Mouse (Mus musculus): ENCODE data around the gene Mrtfa. TPM values are rescaled to one million over a fixed set of nuclear protein-coding genes. Genes with fewer than 3 reads are reported as not detected.

The Mrtfa gene
- total RNA-seq (2014; fragmentation: Nextera tagmentation): 16.5 and 17.2 TPM in 2 replicates
- total RNA-seq (2017): 1.5 and 2.3 TPM in 2 replicates
- polyA plus RNA-seq (2012): 18.3 and 18.5 TPM in 2 replicates

- peaks cover 10% of the 10 kb centered on the region for H3K36me3 ChIP-seq (replicated peaks)
- no peak for TF ChIP-seq GATA1 (IDR thresholded peaks at IDR 0.05; ENCODE audit: borderline replicate concordance, low read length)
- no peak for TF ChIP-seq GATA2 (IDR thresholded peaks at IDR 0.05; ENCODE audit: borderline replicate concordance, low read depth, low read length)
- TF ChIP-seq POLR2AphosphoS5 (IDR thresholded peaks at IDR 0.05; ENCODE audit: insufficient replicate concordance, low read depth, low read length): no peak
- no peak for TF ChIP-seq TAL1 (conservative IDR thresholded peaks at IDR 0.05; ENCODE audit: low read depth, low read length)
- TF ChIP-seq CTCF (IDR thresholded peaks at IDR 0.05; ENCODE audit: low read depth, low read length): no peak
- no peaks in the 10 kb centered on the region; the same call in none of the 2 replicates for H3K27me3 ChIP-seq (ENCODE audit: insufficient read depth, low read length)
- H3K4me1 ChIP-seq (ENCODE audit: insufficient read depth, low read depth, low read length): peaks cover 29% of the 10 kb centered on the region
- ATAC-seq (ENCODE audit: extremely low read depth, insufficient number of reproducible peaks, low FRiP score, poor library complexity, severe bottlenecking) (peak; percentile 99), DNase-seq (ENCODE audit: low spot score) (peak; percentile 99)
- peak within 1 kb of the TSS; percentile 89 for H3K4me3 ChIP-seq (ENCODE audit: low read depth, low read length)
- H3K9me3 ChIP-seq (replicated peaks): no peaks in the 10 kb centered on the region
Observed at GRCm38 (mm10) chr15:81190630-81191178, at the start of gene Mrtfa. Mrtfa (minus strand) TSS chr15:81190757.

GRCm38 (mm10) chr15:81239794-81240343 is 49.3 kb upstream of the Mrtfa start:
- H3K27me3 ChIP-seq (ENCODE audit: insufficient read depth, low read length): peaks cover 26% of the 10 kb centered on the region
- H3K36me3 ChIP-seq (replicated peaks): no peaks in the 10 kb centered on the region
- DNase-seq (ENCODE audit: low spot score) (no peak), ATAC-seq (ENCODE audit: extremely low read depth, insufficient number of reproducible peaks, low FRiP score, poor library complexity, severe bottlenecking) (no peak)
- no peaks in the 10 kb centered on the region for H3K4me1 ChIP-seq (ENCODE audit: insufficient read depth, low read depth, low read length)
- H3K9me3 ChIP-seq (replicated peaks): no peaks in the 10 kb centered on the region
- TF ChIP-seq POLR2AphosphoS5 (IDR thresholded peaks at IDR 0.05; ENCODE audit: insufficient replicate concordance, low read depth, low read length): no peak
- TF ChIP-seq TAL1 (conservative IDR thresholded peaks at IDR 0.05; ENCODE audit: low read depth, low read length): no peak
- TF ChIP-seq GATA2 (IDR thresholded peaks at IDR 0.05; ENCODE audit: borderline replicate concordance, low read depth, low read length): no peak
- TF ChIP-seq GATA1 (IDR thresholded peaks at IDR 0.05; ENCODE audit: borderline replicate concordance, low read length): no peak
- no peak for TF ChIP-seq CTCF (IDR thresholded peaks at IDR 0.05; ENCODE audit: low read depth, low read length)
- no peak overlapping the region for H3K4me3 ChIP-seq (ENCODE audit: low read depth, low read length)

GRCm38 (mm10) chr15:81239261-81239660 is 48.7 kb upstream of the Mrtfa start:
- no peak for DNase-seq (ENCODE audit: low spot score)
- no peak for ATAC-seq (ENCODE audit: extremely low read depth, insufficient number of reproducible peaks, low FRiP score, poor library complexity, severe bottlenecking)
- Histone ChIP-seq H3K4me1 (ENCODE audit: insufficient read depth, low read depth, low read length) (no peaks in the 10 kb centered on the region), H3K36me3 (replicated peaks) (no peaks in the 10 kb centered on the region), H3K9me3 (replicated peaks) (no peaks in the 10 kb centered on the region), H3K27me3 (ENCODE audit: insufficient read depth, low read length) (peaks cover 31% of the 10 kb centered on the region), H3K4me3 (ENCODE audit: low read depth, low read length) (no peak overlapping the region)
- TF ChIP-seq GATA1 (IDR thresholded peaks at IDR 0.05; ENCODE audit: borderline replicate concordance, low read length) (no peak), TAL1 (conservative IDR thresholded peaks at IDR 0.05; ENCODE audit: low read depth, low read length) (no peak), POLR2AphosphoS5 (IDR thresholded peaks at IDR 0.05; ENCODE audit: insufficient replicate concordance, low read depth, low read length) (no peak), CTCF (IDR thresholded peaks at IDR 0.05; ENCODE audit: low read depth, low read length) (no peak), GATA2 (IDR thresholded peaks at IDR 0.05; ENCODE audit: borderline replicate concordance, low read depth, low read length) (no peak)

GRCm38 (mm10) chr15:81237471-81237870 is 46.9 kb upstream of the Mrtfa start:
- Histone ChIP-seq H3K27me3 (ENCODE audit: insufficient read depth, low read length) (peaks cover 38% of the 10 kb centered on the region), H3K36me3 (replicated peaks) (no peaks in the 10 kb centered on the region), H3K4me3 (ENCODE audit: low read depth, low read length) (no peak overlapping the region), H3K9me3 (replicated peaks) (no peaks in the 10 kb centered on the region), H3K4me1 (ENCODE audit: insufficient read depth, low read depth, low read length) (no peaks in the 10 kb centered on the region)
- DNase-seq (ENCODE audit: low spot score) (no peak), ATAC-seq (ENCODE audit: extremely low read depth, insufficient number of reproducible peaks, low FRiP score, poor library complexity, severe bottlenecking) (no peak)
- TF ChIP-seq GATA2 (IDR thresholded peaks at IDR 0.05; ENCODE audit: borderline replicate concordance, low read depth, low read length): no peak
- TF ChIP-seq POLR2AphosphoS5 (IDR thresholded peaks at IDR 0.05; ENCODE audit: insufficient replicate concordance, low read depth, low read length): no peak
- no peak for TF ChIP-seq CTCF (IDR thresholded peaks at IDR 0.05; ENCODE audit: low read depth, low read length)
- no peak for TF ChIP-seq GATA1 (IDR thresholded peaks at IDR 0.05; ENCODE audit: borderline replicate concordance, low read length)
- no peak for TF ChIP-seq TAL1 (conservative IDR thresholded peaks at IDR 0.05; ENCODE audit: low read depth, low read length)

- Histone ChIP-seq H3K9me3 (replicated peaks) (no peaks in the 10 kb centered on the region), H3K4me3 (ENCODE audit: low read depth, low read length) (no peak overlapping the region), H3K36me3 (replicated peaks) (no peaks in the 10 kb centered on the region), H3K4me1 (ENCODE audit: insufficient read depth, low read depth, low read length) (no peaks in the 10 kb centered on the region), H3K27me3 (ENCODE audit: insufficient read depth, low read length) (peaks cover 38% of the 10 kb centered on the region)
- ATAC-seq (ENCODE audit: extremely low read depth, insufficient number of reproducible peaks, low FRiP score, poor library complexity, severe bottlenecking) (no peak), DNase-seq (ENCODE audit: low spot score) (no peak)
- no peak for TF ChIP-seq GATA2 (IDR thresholded peaks at IDR 0.05; ENCODE audit: borderline replicate concordance, low read depth, low read length)
- no peak for TF ChIP-seq GATA1 (IDR thresholded peaks at IDR 0.05; ENCODE audit: borderline replicate concordance, low read length)
- TF ChIP-seq TAL1 (conservative IDR thresholded peaks at IDR 0.05; ENCODE audit: low read depth, low read length): no peak
- no peak for TF ChIP-seq CTCF (IDR thresholded peaks at IDR 0.05; ENCODE audit: low read depth, low read length)
- TF ChIP-seq POLR2AphosphoS5 (IDR thresholded peaks at IDR 0.05; ENCODE audit: insufficient replicate concordance, low read depth, low read length): no peak
Observed at GRCm38 (mm10) chr15:81236062-81236461, 45.5 kb upstream of the Mrtfa start.

GRCm38 (mm10) chr15:81235086-81235920 is 44.7 kb upstream of the Mrtfa start, which contains the start of gene Mchr1:
Mchr1 (plus strand) TSS chr15:81235499.
- Histone ChIP-seq H3K27me3 (ENCODE audit: insufficient read depth, low read length) (peaks cover 38% of the 10 kb centered on the region), H3K4me3 (ENCODE audit: low read depth, low read length) (no peak within 1 kb of the TSS), H3K4me1 (ENCODE audit: insufficient read depth, low read depth, low read length) (no peaks in the 10 kb centered on the region), H3K36me3 (replicated peaks) (no peaks in the 10 kb centered on the region), H3K9me3 (replicated peaks) (no peaks in the 10 kb centered on the region)
- DNase-seq (ENCODE audit: low spot score) (no peak), ATAC-seq (ENCODE audit: extremely low read depth, insufficient number of reproducible peaks, low FRiP score, poor library complexity, severe bottlenecking) (no peak)
- TF ChIP-seq GATA1 (IDR thresholded peaks at IDR 0.05; ENCODE audit: borderline replicate concordance, low read length) (no peak), CTCF (IDR thresholded peaks at IDR 0.05; ENCODE audit: low read depth, low read length) (no peak), TAL1 (conservative IDR thresholded peaks at IDR 0.05; ENCODE audit: low read depth, low read length) (no peak), POLR2AphosphoS5 (IDR thresholded peaks at IDR 0.05; ENCODE audit: insufficient replicate concordance, low read depth, low read length) (no peak), GATA2 (IDR thresholded peaks at IDR 0.05; ENCODE audit: borderline replicate concordance, low read depth, low read length) (no peak)

All from G1E (cell line).